Mouse (Mus musculus): Measurements from ENCODE around the gene Lgi4.

GRCm38 (mm10) chr7:31077470-31077869, 18.3 kb downstream of the Lgi4 start:
- TF ChIP-seq CTCF (IDR thresholded peaks at IDR 0.05; ENCODE audit: borderline replicate concordance, insufficient read depth, low read depth, low read length) (no peak), POLR2A (IDR thresholded peaks at IDR 0.05; ENCODE audit: borderline replicate concordance, insufficient read depth, low read length) (no peak)
